In genomic region chr9:7950211-7950644, GRCm38 (mm10) we compare ENCODE assay signal across 19 mouse cellular contexts. TPM values are rescaled to one million over a fixed set of nuclear protein-coding genes. Genes with fewer than 3 reads are reported as not detected.
DNase-seq lines count a peak whose midpoint lies in the region; ATAC-seq and TF ChIP-seq lines count a peak whose summit lies in the region.
"Had no signal": no experiment of that assay in that cellular context is flagged by ENCODE, and none has a peak within 500 bp of the region (broad histone marks: within the 10 kb centered on the region; RNA-seq: fewer than 3 reads in every experiment).

No protein-coding gene starts in this region.

- TF ChIP-seq CTCF in gastrocnemius, adult 2 months (IDR thresholded peaks at IDR 0.05): no peak

- no peaks in the 10 kb centered on the region for H3K9me3 ChIP-seq in embryonic facial prominence, embryonic 14.5 days (ENCODE audit: control insufficient read depth, low read length)
- H3K9me3 ChIP-seq in midbrain, embryonic 11.5 days (ENCODE audit: control insufficient read depth, low read length): no peaks in the 10 kb centered on the region
- H3K9me3 ChIP-seq: embryonic facial prominence, embryonic 12.5 days; hindbrain, embryonic 10.5 days; intestine, embryonic 15.5 days; midbrain, embryonic 12.5 days had no signal

- H3K9ac ChIP-seq in embryonic facial prominence, embryonic 14.5 days (ENCODE audit: low read depth, low read length): no peak overlapping the region
- H3K9ac ChIP-seq in midbrain, embryonic 11.5 days (ENCODE audit: low read length): no peak overlapping the region
- H3K9ac ChIP-seq: embryonic facial prominence, embryonic 12.5 days; intestine, embryonic 15.5 days; midbrain, embryonic 12.5 days had no signal

- H3K4me2 ChIP-seq in embryonic facial prominence, embryonic 14.5 days (ENCODE audit: low read depth, low read length): no peak overlapping the region
- H3K4me2 ChIP-seq in midbrain, embryonic 11.5 days: no peak overlapping the region
- H3K4me2 ChIP-seq: embryonic facial prominence, embryonic 12.5 days; heart, embryonic 11.5 days; intestine, embryonic 15.5 days; liver, embryonic 11.5 days; midbrain, embryonic 12.5 days had no signal

- DNase-seq in gastrocnemius, adult 2 months: no peak
- no peak for DNase-seq in gastrocnemius, postnatal 14 days
- peak; percentile 28 for DNase-seq in NIH3T3 (ENCODE audit: low read depth)
- DNase-seq in embryonic facial prominence, embryonic 14.5 days (ENCODE audit: low spot score): no peak
- peak; percentile 57 to 66 for DNase-seq in left cerebral cortex, postnatal 36 days (ENCODE audit: low spot score in 2 of 2)
- no peak for DNase-seq in kidney, adult 11 months
- DNase-seq in embryo, embryonic 9.5 days (ENCODE audit: extremely low spot score): no peak
- DNase-seq in midbrain, embryonic 11.5 days (ENCODE audit: low spot score, missing footprints): no peak
- DNase-seq: adrenal gland, postnatal 25 days; cerebellum, adult 8-10 months; kidney, postnatal 36 days; thymus, adult 18-20 months had no signal

- no peaks in the 10 kb centered on the region for H3K4me1 ChIP-seq in embryonic facial prominence, embryonic 14.5 days (ENCODE audit: control insufficient read depth, insufficient read depth, low read length)
- no peaks in the 10 kb centered on the region for H3K4me1 ChIP-seq in midbrain, embryonic 11.5 days (ENCODE audit: control insufficient read depth, insufficient read depth, low read length)
- H3K4me1 ChIP-seq: embryonic facial prominence, embryonic 12.5 days; hindbrain, embryonic 10.5 days; intestine, embryonic 15.5 days; midbrain, embryonic 12.5 days had no signal

- intact Hi-C loops in gastrocnemius, adult 2 months (cut with DNase I): no loop called here
- intact Hi-C loops in gastrocnemius, postnatal 14 days (cut with DNase I; ENCODE audit: low total_unique reads): no loop called here
- intact Hi-C loops in left cerebral cortex, postnatal 36 days (cut with DNase I): no loop called here

- H3K27ac ChIP-seq in gastrocnemius, adult 2 months: peak overlapping the region; percentile 74
- H3K27ac ChIP-seq in embryonic facial prominence, embryonic 14.5 days (replicated peaks; ENCODE audit: low read depth, low read length): 0 out of 2 replicates have a peak overlapping the region, but pooled peaks have one; percentile 58
- H3K27ac ChIP-seq in midbrain, embryonic 11.5 days (ENCODE audit: low read depth, low read length): no peak overlapping the region
- H3K27ac ChIP-seq: embryonic facial prominence, embryonic 12.5 days; hindbrain, embryonic 10.5 days; intestine, embryonic 15.5 days; midbrain, embryonic 12.5 days had no signal

- no peaks in the 10 kb centered on the region for H3K27me3 ChIP-seq in embryonic facial prominence, embryonic 14.5 days (replicated peaks; ENCODE audit: control insufficient read depth, insufficient read depth, low read length)
- no peaks in the 10 kb centered on the region for H3K27me3 ChIP-seq in midbrain, embryonic 11.5 days (ENCODE audit: control insufficient read depth, insufficient read depth, low read length)
- H3K27me3 ChIP-seq: embryonic facial prominence, embryonic 12.5 days; intestine, embryonic 15.5 days; midbrain, embryonic 12.5 days had no signal

- WGBS in embryonic facial prominence, embryonic 14.5 days: 65% methylated on average over 7 of the region's 7 CpGs
- WGBS in midbrain, embryonic 11.5 days: 91% methylated on average over 7 of the region's 7 CpGs

- peaks cover 75% of the 10 kb centered on the region for H3K36me3 ChIP-seq in embryonic facial prominence, embryonic 14.5 days (ENCODE audit: control insufficient read depth, insufficient read depth, low read length)
- H3K36me3 ChIP-seq in midbrain, embryonic 11.5 days (ENCODE audit: control insufficient read depth, insufficient read depth, low read length): peaks cover 10% of the 10 kb centered on the region; the same call in 1 of the 2 replicates

- no peak for ATAC-seq in embryonic facial prominence, embryonic 14.5 days (ENCODE audit: low read depth)
- no peak for ATAC-seq in midbrain, embryonic 11.5 days (ENCODE audit: low FRiP score)
- ATAC-seq: intestine, embryonic 15.5 days; lung, postnatal 0 days had no signal

- no peak overlapping the region for H3K4me3 ChIP-seq in gastrocnemius, adult 2 months
- H3K4me3 ChIP-seq in embryonic facial prominence, embryonic 14.5 days (ENCODE audit: low read depth, low read length): no peak overlapping the region
- H3K4me3 ChIP-seq in midbrain, embryonic 11.5 days (ENCODE audit: low read depth, low read length): no peak overlapping the region
- H3K4me3 ChIP-seq: embryonic facial prominence, embryonic 12.5 days; hindbrain, embryonic 10.5 days; intestine, embryonic 15.5 days; midbrain, embryonic 12.5 days had no signal

RNA-seq across cellular contexts. Expression of gene Yap1, which starts 54.2 kb away (rescaled TPM):
- total RNA-seq in gastrocnemius, adult 2 months (2021): 10 to 100 TPM; 33.6 to 51.3 TPM
- total RNA-seq in gastrocnemius, postnatal 14 days (2021): 10 to 100 TPM; 47.4 to 49.0 TPM
- polyA plus RNA-seq in embryonic facial prominence, embryonic 14.5 days (2014; fragmentation: Nextera tagmentation; extraction: Ambion mirVana): 32.2 and 37.7 TPM in 2 replicates
- total RNA-seq in left cerebral cortex, postnatal 36 days (2021): 10 to 100 TPM; 17.2 to 19.0 TPM
- 22.1 and 25.0 TPM in 2 replicates for polyA plus RNA-seq in midbrain, embryonic 11.5 days (2014; fragmentation: Nextera tagmentation; extraction: Ambion mirVana)

Comparison
In these comparisons a context has a peak if more than half of its experiments do, and no peak if none do; other contexts are left out.
1. DNase-seq: peak in NIH3T3 (single experiment) and left cerebral cortex, postnatal 36 days (2 of 2); none in gastrocnemius, adult 2 months (single experiment), gastrocnemius, postnatal 14 days (single experiment), embryonic facial prominence, embryonic 14.5 days (single experiment), kidney, adult 11 months (single experiment), embryo, embryonic 9.5 days (single experiment) and midbrain, embryonic 11.5 days (single experiment).